Mouse (Mus musculus) cerebellum, adult 2 months (tissue): ENCODE measurements around the gene Slc9a3r1. TPM values are rescaled to one million over a fixed set of nuclear protein-coding genes. Genes with fewer than 3 reads are reported as not detected.

Experiments
- DNase-seq, 2 experiments: peaks; one replicate each; pipeline ENCODE4 v3.0.0; 2021
- H3K27ac ChIP-seq: fragments of 200-500 bp; 2 replicates; pipeline ENCODE4 v1.5.1; 2012; ENCODE audit warnings: low read length, control low read depth, inconsistent platforms; ENCODE audit not compliant: insufficient read depth
- H3K27me3 ChIP-seq: fragments of 200-500 bp; 2 replicates; pipeline ENCODE4 v1.6.1; 2012; ENCODE audit warnings: inconsistent platforms, mild to moderate bottlenecking, low read length, moderate library complexity; ENCODE audit not compliant: control insufficient read depth, insufficient read depth
- H3K4me1 ChIP-seq: fragments of 200-500 bp; 2 replicates; pipeline ENCODE4 v1.6.1; 2011; ENCODE audit warnings: low read length; ENCODE audit not compliant: control insufficient read depth, insufficient read depth
- H3K4me3 ChIP-seq: fragments of 200-500 bp; replicated peaks from 2 replicates; pipeline ENCODE3; 2011; ENCODE audit warnings: mild to moderate bottlenecking, low read depth, low read length, control low read depth; ENCODE audit not compliant: insufficient read depth
- CTCF ChIP-seq: fragments of 200-500 bp; IDR thresholded peaks from 2 replicates; pipeline ENCODE4 v1.5.1; 2011; ENCODE audit warnings: low read depth, mild to moderate bottlenecking, control low read depth, low read length, moderate library complexity, borderline replicate concordance; ENCODE audit not compliant: insufficient read depth
- POLR2A ChIP-seq: fragments of 200-500 bp; IDR thresholded peaks from 2 replicates; pipeline ENCODE4 v1.6.1; 2011; ENCODE audit warnings: low read length, control low read depth, borderline replicate concordance; ENCODE audit not compliant: insufficient read depth
- WGBS: fragments of 180-500 bp; shearing (Covaris S2); methylation state at CpG from one replicate; pipeline ENCODE4 v1.1.7; 2018; 5-methylcytosine and 5-hydroxymethylcytosine counted together
- polyA plus RNA-seq: library from polyadenylated mRNA; depleted of rRNA; stranded (reverse); fragments of >200 nt; gene quantifications from 2 replicates; pipeline ENCODE4 v1.2.3, GENCODE M21; 2012

Slc9a3r1 gene
- polyA plus RNA-seq, 1 experiment, result 87.2 TPM

DNA sequence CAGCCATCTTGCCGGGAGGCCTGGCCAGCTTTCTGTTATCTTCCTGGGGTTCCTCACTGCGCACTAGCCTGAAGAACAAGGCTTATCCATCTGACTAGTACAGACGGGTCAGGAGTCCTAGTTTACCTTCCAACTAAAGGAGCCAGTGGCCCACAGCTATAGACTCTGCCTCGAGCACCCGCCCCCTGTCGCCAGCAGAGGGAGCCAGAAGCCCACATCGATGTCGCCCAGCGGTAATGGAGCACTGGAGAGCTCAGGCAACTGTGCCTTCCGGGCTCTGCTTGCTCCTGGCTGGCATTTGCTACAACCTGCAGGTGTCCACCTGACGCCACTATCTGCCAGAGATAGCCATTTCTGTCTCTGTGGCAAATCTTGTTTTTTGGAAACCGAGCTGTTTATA, 39.2 kb downstream of the Slc9a3r1 start:
- TF ChIP-seq POLR2A (no peak), CTCF (peak; percentile 99)
- peak overlapping the region; percentile 93 for H3K27ac ChIP-seq
- no peak overlapping the region for H3K4me3 ChIP-seq
- H3K27me3 ChIP-seq, result no peaks in the 10 kb centered on the region
- peak; percentile 97 for DNase-seq
- H3K4me1 ChIP-seq, result peaks cover 57% of the 10 kb centered on the region
- 3% methylated on average over 12 of the region's 12 CpGs for WGBS

DNA sequence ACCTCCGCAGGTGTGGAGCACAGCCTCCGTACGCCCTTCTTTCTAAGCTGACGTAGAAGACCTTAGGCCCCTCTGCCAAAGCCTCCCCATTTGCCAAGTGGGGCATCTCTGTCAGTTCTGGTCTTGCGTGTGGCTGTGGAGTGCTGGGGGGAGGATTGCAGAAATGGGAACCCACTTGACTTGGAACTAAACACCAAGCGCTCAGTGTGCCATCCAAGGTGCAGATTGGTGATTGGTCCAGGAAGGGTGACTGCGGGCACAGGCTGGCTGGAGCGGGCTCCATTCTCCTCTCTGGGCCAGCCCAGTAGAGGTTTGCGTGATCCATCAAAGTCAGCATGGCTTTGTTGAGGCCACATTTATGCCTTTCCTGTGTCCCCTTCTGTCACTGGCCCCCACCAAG, 39.6 kb downstream of the Slc9a3r1 start:
- no peak overlapping the region for H3K4me3 ChIP-seq
- 10% methylated on average over 9 of the region's 9 CpGs for WGBS
- peak overlapping the region; percentile 93 for H3K27ac ChIP-seq
- TF ChIP-seq CTCF (no peak), POLR2A (peak; percentile 30; the same call in 1 of the 2 replicates)
- H3K27me3 ChIP-seq, result no peaks in the 10 kb centered on the region
- peak in 1 of 2 experiments; percentile 91 for DNase-seq
- peaks cover 62% of the 10 kb centered on the region for H3K4me1 ChIP-seq

DNA sequence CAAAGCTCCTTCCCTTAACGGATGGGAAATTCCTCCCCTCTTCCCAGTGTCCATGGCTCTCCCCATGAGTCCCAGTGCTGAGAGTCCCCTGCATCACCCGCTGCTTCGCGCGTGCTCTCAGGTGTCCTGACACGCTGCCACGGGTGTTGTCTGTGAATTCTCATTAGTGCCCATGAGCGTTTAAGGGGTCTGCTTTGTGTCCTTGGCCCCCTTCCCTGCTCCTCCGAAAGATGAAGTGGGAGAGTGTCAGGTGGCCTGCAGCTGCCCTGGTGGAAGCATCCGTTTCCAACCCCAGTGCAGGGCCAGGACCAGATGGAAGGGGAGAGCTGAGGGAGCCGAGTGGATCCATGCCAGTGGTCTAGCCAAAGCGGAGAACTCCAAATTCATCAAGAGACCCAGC, 45.0 kb downstream of the Slc9a3r1 start:
- whole genome bisulfite sequencing, result 20% methylated on average over 12 of the region's 12 CpGs
- Histone ChIP-seq H3K4me3 (no peak overlapping the region), H3K4me1 (peaks cover 95% of the 10 kb centered on the region), H3K27me3 (no peaks in the 10 kb centered on the region), H3K27ac (peak overlapping the region; percentile 82)
- TF ChIP-seq CTCF (no peak), POLR2A (no peak)
- DNase-seq, result peak; percentile 71 to 73

DNA sequence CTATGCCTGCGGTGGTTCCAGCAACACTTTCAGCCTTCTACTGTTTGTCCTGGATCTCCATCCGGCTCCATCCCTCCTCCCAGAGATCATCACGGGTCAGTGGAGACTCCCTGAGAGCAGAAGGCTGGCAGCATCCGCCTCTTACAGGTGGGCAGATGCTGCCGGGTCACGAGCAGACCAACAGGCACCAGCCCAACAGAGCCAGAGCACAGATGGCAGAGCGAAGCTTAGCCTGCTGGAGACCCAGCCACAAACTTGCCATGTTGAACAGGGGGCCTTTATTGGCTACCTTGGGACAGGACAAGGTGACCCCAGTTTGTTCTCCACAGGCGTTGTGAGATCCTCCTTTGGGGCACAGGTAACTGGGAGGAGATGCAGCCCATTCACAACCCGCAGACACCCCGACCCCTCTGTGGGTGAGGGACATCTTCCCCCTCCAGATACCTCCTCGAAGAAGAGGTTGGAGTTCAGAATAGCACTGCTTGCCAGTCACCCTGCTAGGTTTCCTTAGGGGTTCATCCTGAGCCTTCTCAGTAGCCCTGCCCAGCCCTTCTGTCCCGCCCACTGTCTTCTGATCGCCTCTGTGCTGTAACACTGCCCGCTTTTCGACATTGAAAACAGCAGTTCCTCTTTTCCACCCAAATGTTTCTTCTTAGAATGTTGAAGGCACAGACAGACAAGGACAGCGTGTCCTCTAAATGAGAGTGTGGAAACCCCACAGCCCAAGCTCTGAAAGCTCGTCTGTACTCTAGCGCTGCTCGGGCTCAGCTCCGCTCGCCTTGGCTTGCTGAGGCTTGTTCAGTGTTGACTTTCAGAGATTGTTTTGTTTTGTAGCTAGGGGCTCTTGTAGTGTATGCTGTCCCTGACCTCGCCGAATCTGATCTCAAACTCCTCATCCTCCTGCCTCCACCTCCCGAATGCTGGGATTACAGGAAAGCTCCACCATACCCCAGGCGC, 45.9 kb downstream of the Slc9a3r1 start:
- WGBS, result 27% methylated on average over 25 of the region's 25 CpGs
- Histone ChIP-seq H3K4me3 (no peak overlapping the region), H3K4me1 (peaks cover 95% of the 10 kb centered on the region), H3K27me3 (no peaks in the 10 kb centered on the region), H3K27ac (peak overlapping the region; percentile 82)
- TF ChIP-seq CTCF (no peak), POLR2A (no peak)
- DNase-seq, result peak; percentile 70 to 75

DNA sequence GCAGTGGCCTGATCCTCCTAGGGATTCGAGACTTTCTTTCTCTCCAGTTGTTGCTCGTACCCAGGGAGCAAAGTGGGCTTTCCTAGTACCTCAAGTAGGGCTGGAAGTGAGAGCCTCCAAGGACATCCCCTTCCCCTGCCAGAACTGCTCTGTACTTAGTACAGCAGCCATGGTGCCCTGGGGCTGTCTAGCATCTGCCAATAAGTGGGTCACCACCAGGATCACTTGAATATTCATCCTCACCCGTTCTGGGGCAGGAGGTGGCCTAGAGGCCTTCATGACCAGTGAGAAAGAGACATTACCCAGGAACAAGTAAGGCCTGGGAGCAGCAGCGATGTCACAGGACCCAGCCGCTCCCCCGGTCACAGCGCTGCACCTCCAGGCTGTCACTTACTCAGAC, 46.8 kb downstream of the Slc9a3r1 start:
- TF ChIP-seq POLR2A (no peak), CTCF (no peak)
- peak in 1 of 2 experiments; percentile 46 for DNase-seq
- Histone ChIP-seq H3K4me1 (peaks cover 94% of the 10 kb centered on the region), H3K4me3 (no peak overlapping the region), H3K27me3 (no peaks in the 10 kb centered on the region), H3K27ac (peak overlapping the region; percentile 82; the same call in 1 of the 2 replicates)
- WGBS, result 70% methylated on average over 7 of the region's 7 CpGs

DNA sequence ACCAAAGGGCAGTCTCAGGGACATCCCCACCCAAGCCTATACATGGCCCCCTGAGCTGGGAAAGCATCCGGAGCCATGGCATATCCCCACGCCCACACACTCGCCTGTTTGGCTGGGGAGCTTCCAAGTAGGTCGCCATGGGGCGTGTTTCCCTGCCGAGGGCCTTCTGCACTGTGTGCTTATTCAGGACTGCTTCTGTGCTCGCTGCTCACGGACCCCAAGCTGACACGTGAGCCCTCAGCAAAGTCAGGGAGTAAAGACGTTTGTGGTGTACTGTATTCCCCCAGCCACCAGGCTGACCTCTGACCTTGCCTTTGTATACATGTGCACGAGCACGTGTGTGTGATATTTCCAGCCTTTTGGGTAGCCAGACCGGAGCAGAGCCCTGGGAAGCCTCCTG, 49.0 kb downstream of the Slc9a3r1 start:
- Histone ChIP-seq H3K27me3 (no peaks in the 10 kb centered on the region), H3K4me1 (peaks cover 93% of the 10 kb centered on the region), H3K27ac (peak overlapping the region; percentile 54), H3K4me3 (no peak overlapping the region)
- 5% methylated on average over 13 of the region's 13 CpGs for WGBS
- peak; percentile 87 to 90 for DNase-seq
- 0 out of 2 replicates have a peak, but pooled peaks have one; percentile 29 for TF ChIP-seq POLR2A
- TF ChIP-seq CTCF, result no peak

DNA sequence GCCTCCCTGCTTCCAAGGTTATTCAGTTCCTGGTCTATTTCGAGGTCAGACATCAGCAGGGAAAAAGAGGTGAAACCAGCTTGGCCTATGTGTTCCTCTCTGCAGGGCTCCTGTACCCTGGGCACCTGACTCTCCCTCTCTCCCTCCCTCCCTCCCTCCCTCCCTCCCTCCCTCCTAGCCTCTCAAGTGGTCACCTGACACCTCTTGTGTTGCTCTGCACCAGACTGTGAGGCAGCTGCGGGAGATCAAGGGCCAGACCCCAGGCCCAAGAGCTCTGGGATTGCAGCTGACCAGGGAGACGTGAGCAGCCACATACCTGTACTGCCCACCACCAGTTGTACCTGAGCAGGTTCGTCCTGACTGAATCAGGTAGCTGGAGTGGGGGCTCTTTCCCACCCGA, 52.0 kb downstream of the Slc9a3r1 start:
- Histone ChIP-seq H3K4me1 (peaks cover 91% of the 10 kb centered on the region), H3K27ac (0 out of 2 replicates have a peak overlapping the region, but pooled peaks have one; percentile 36), H3K4me3 (no peak overlapping the region), H3K27me3 (no peaks in the 10 kb centered on the region)
- WGBS, result 46% methylated on average over 5 of the region's 5 CpGs
- no peak for TF ChIP-seq CTCF
- TF ChIP-seq POLR2A, result no peak
- DNase-seq, result peak in 1 of 2 experiments; percentile 48
